Comparison of ENCODE assay signal across 10 mouse cellular contexts in genomic region chrY:90739531-90740012, GRCm38 (mm10). TPM values are rescaled to one million over a fixed set of nuclear protein-coding genes. Genes with fewer than 3 reads are reported as not detected.
A peak's percentile ranks its signal among the peaks of the same experiment; 100 is the strongest.
DNase-seq lines count a peak whose midpoint lies in the region; ATAC-seq and TF ChIP-seq lines count a peak whose summit lies in the region.
"Not testable (repeated sequence)": the region's sequence is repeated elsewhere in the genome, so short reads cannot be mapped to it uniquely, and the experiment has no call there.
"Had no signal": no experiment of that assay in that cellular context is flagged by ENCODE, and none has a peak within 500 bp of the region (broad histone marks: within the 10 kb centered on the region; RNA-seq: fewer than 3 reads in every experiment).

No protein-coding gene starts in this region.

- H3K4me1 ChIP-seq in E14TG2a.4 (replicated peaks; ENCODE audit: low read depth, low read length); embryonic facial prominence, embryonic 14.5 days (ENCODE audit: control insufficient read depth, insufficient read depth, low read length); heart, adult 2 months (ENCODE audit: control insufficient read depth, insufficient read depth, low read length); liver, postnatal 0 days (ENCODE audit: insufficient read depth); thymus, adult 2 months (replicated peaks; ENCODE audit: control insufficient read depth, insufficient read depth, low read length): not testable (repeated sequence)

- H3K79me2 ChIP-seq in heart, adult 2 months (replicated peaks; ENCODE audit: control insufficient read depth, insufficient read depth, low read length): not testable (repeated sequence)

- ATAC-seq in embryonic facial prominence, embryonic 14.5 days (ENCODE audit: low read depth): not testable (repeated sequence)
- peak; percentile 9; the same call in 1 of the 2 replicates for ATAC-seq in liver, postnatal 0 days

- H3K4me3 ChIP-seq in E14TG2a.4 (replicated peaks; ENCODE audit: low read length): peak overlapping the region; percentile 17
- H3K4me3 ChIP-seq in embryonic facial prominence, embryonic 14.5 days (ENCODE audit: low read depth, low read length); heart, adult 2 months; liver, postnatal 0 days (ENCODE audit: low read depth, low read length); thymus, adult 2 months (ENCODE audit: control insufficient read depth, insufficient read depth, low read length): not testable (repeated sequence)

- H3K4me2 ChIP-seq in embryonic facial prominence, embryonic 14.5 days (ENCODE audit: low read depth, low read length); liver, postnatal 0 days (ENCODE audit: low read depth, low read length): not testable (repeated sequence)

- not testable (repeated sequence) for H3K27ac ChIP-seq in embryonic facial prominence, embryonic 14.5 days (replicated peaks; ENCODE audit: low read depth, low read length); heart, adult 2 months; liver, postnatal 0 days (ENCODE audit: low read depth); thymus, adult 2 months (ENCODE audit: control insufficient read depth, insufficient read depth, low read length)

- not testable (repeated sequence) for TF ChIP-seq EP300 in heart, adult 2 months (IDR thresholded peaks at IDR 0.05; ENCODE audit: insufficient read depth, low read depth, low read length); liver, postnatal 0 days (IDR thresholded peaks at IDR 0.05; ENCODE audit: low read depth)

- intact Hi-C loops in heart, adult 2 months (cut with DNase I): not testable (repeated sequence)

- not testable (repeated sequence) for TF ChIP-seq CTCF in E14TG2a.4 (conservative IDR thresholded peaks at IDR 0.05; ENCODE audit: low read length); brain, embryonic 14.5 days (IDR thresholded peaks at IDR 0.05; ENCODE audit: borderline replicate concordance, extremely low read depth, insufficient read depth, insufficient read length); heart, adult 2 months (IDR thresholded peaks at IDR 0.05); liver, postnatal 0 days (IDR thresholded peaks at IDR 0.05; ENCODE audit: low read depth); thymus, adult 2 months (IDR thresholded peaks at IDR 0.05; ENCODE audit: borderline replicate concordance, control insufficient read depth, extremely low read depth, insufficient read depth, low read length, poor library complexity)

- DNase-seq in brain, embryonic 14.5 days (ENCODE audit: low read depth): peak; percentile 65
- peak; percentile 63 for DNase-seq in embryonic facial prominence, embryonic 14.5 days (ENCODE audit: low spot score)
- peak; percentile 31 to 35 for DNase-seq in heart, adult 2 months
- DNase-seq in kidney, postnatal 14 days: peak; percentile 52
- peak; percentile 66 for DNase-seq in liver, postnatal 0 days
- DNase-seq in ovary, postnatal 36 days (ENCODE audit: low spot score): peak; percentile 32
- peak; percentile 60 for DNase-seq in thymus, adult 2 months

- H3K9me3 ChIP-seq in E14TG2a.4 (ENCODE audit: low read length): peaks cover 92% of the 10 kb centered on the region
- peaks cover 57% of the 10 kb centered on the region for H3K9me3 ChIP-seq in embryonic facial prominence, embryonic 14.5 days (ENCODE audit: control insufficient read depth, low read length)
- H3K9me3 ChIP-seq in liver, postnatal 0 days (ENCODE audit: low read length): peaks cover 26% of the 10 kb centered on the region

- 64% methylated on average over 11 of the region's 11 CpGs for WGBS in embryonic facial prominence, embryonic 14.5 days
- 48% methylated on average over 11 of the region's 11 CpGs for WGBS in heart, adult 2 months
- WGBS in liver, postnatal 0 days (ENCODE audit: insufficient replicate concordance): 54% methylated on average over 11 of the region's 11 CpGs
- 60% methylated on average over 11 of the region's 11 CpGs for WGBS in thymus, adult 2 months

- not testable (repeated sequence) for H3K27me3 ChIP-seq in E14TG2a.4 (ENCODE audit: insufficient read depth, low read length); embryonic facial prominence, embryonic 14.5 days (replicated peaks; ENCODE audit: control insufficient read depth, insufficient read depth, low read length); heart, adult 2 months (ENCODE audit: control insufficient read depth, insufficient read depth, low read length); liver, postnatal 0 days (ENCODE audit: insufficient read depth, low read length); thymus, adult 2 months (ENCODE audit: control insufficient read depth, insufficient read depth, low read length)

- H3K9ac ChIP-seq in embryonic facial prominence, embryonic 14.5 days (ENCODE audit: low read depth, low read length); heart, adult 2 months (ENCODE audit: low read depth, low read length); liver, postnatal 0 days (replicated peaks): not testable (repeated sequence)

- not testable (repeated sequence) for TF ChIP-seq POLR2A in brain, embryonic 14.5 days (IDR thresholded peaks at IDR 0.05; ENCODE audit: borderline replicate concordance, extremely low read depth, insufficient read depth, insufficient read length, poor library complexity, severe bottlenecking); heart, adult 2 months (IDR thresholded peaks at IDR 0.05; ENCODE audit: insufficient read depth, low read depth, low read length); thymus, adult 2 months (IDR thresholded peaks at IDR 0.05; ENCODE audit: control insufficient read depth, extremely low read depth, insufficient read depth, low read length, poor library complexity)

- peaks cover 68% of the 10 kb centered on the region for H3K36me3 ChIP-seq in E14TG2a.4 (ENCODE audit: insufficient read depth, low read length)
- peaks cover 61% of the 10 kb centered on the region for H3K36me3 ChIP-seq in embryonic facial prominence, embryonic 14.5 days (ENCODE audit: control insufficient read depth, insufficient read depth, low read length)
- not testable (repeated sequence) for H3K36me3 ChIP-seq in heart, adult 2 months (ENCODE audit: control insufficient read depth, insufficient read depth, low read length)
- peaks cover 32% of the 10 kb centered on the region for H3K36me3 ChIP-seq in liver, postnatal 0 days (replicated peaks; ENCODE audit: insufficient read depth, low read length)
- peaks cover 15% of the 10 kb centered on the region for H3K36me3 ChIP-seq in thymus, adult 2 months (ENCODE audit: control insufficient read depth, insufficient read depth, low read length)

RNA-seq across cellular contexts. Expression of gene Gm21860, which starts 15.0 kb away (rescaled TPM):
- polyA plus RNA-seq in brain, embryonic 14.5 days (2012; rRNA removed): not detected in 2 replicates
- not detected in 2 replicates for polyA plus RNA-seq in embryonic facial prominence, embryonic 14.5 days (2014; fragmentation: Nextera tagmentation; extraction: Ambion mirVana)
- total RNA-seq in heart, adult 2 months (2021): not detected
- not detected in 2 replicates for polyA plus RNA-seq in heart, adult 2 months (2012; rRNA removed)
- polyA plus RNA-seq in liver, postnatal 0 days (2015; fragmentation: Nextera tagmentation; extraction: Ambion mirVana): not detected in 2 replicates
- not detected in 2 replicates for polyA plus RNA-seq in thymus, adult 2 months (2012; rRNA removed)
- total RNA-seq: gastrocnemius, adult 18-20 months had no signal
- polyA plus RNA-seq: midbrain, embryonic 15.5 days had no signal

RNA-seq across cellular contexts. Expression of gene Gm47283, which starts 45.0 kb away (rescaled TPM):
- polyA plus RNA-seq in brain, embryonic 14.5 days (2012; rRNA removed): not detected in 2 replicates
- polyA plus RNA-seq in embryonic facial prominence, embryonic 14.5 days (2014; fragmentation: Nextera tagmentation; extraction: Ambion mirVana): not detected in 2 replicates
- not detected for total RNA-seq in heart, adult 2 months (2021)
- polyA plus RNA-seq in heart, adult 2 months (2012; rRNA removed): not detected in 2 replicates
- not detected in 2 replicates for polyA plus RNA-seq in liver, postnatal 0 days (2015; fragmentation: Nextera tagmentation; extraction: Ambion mirVana)
- not detected in 2 replicates for polyA plus RNA-seq in thymus, adult 2 months (2012; rRNA removed)
- total RNA-seq: gastrocnemius, adult 18-20 months had no signal
- polyA plus RNA-seq: midbrain, embryonic 15.5 days had no signal
